Mouse (Mus musculus) frontal cortex, postnatal 25 days (tissue): ENCODE results near the gene Gm10719.
"Not testable (repeated sequence)": the region's sequence is repeated elsewhere in the genome, so short reads cannot be mapped to it uniquely, and the experiment has no call there.

ENCODE experiments used
- DNase-seq, 2 experiments: peaks; one replicate each; pipeline ENCODE4 v3.0.0; 2022; ENCODE audit warnings: low spot score in 2 of 2

The Gm10719 gene

GRCm38 (mm10) chr9:3017108-3017507 is at the start of gene Gm10719:
Gm10719 (plus strand) TSS chr9:3017408.
- not testable (repeated sequence) for DNase-seq

DNA sequence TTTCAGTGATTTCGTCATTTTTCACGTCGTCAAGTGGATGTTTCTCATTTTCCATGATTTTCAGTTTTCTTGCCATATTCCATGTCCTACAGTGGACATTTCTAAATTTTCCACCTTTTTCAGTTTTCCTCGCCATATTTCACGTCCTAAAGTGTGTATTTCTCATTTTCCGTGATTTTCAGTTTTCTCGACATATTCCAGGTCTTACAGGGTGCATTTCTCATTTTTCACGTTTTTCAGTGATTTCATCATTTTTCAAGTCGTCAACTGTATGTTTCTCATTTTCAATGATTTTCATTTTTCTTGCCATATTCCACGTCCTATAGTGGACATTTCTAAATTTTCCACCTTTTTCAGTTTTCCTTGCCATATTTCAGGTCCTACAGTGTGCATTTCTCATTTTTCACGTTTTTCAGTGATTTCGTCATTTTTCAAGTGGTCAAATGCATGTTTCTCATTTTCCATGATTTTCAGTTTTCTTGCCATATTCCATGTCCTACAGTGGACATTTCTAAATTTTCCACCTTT is 16.7 kb upstream of the Gm10719 start, which contains the start of gene Gm10722:
Gm10722 (plus strand) TSS at position 478 of the 528 bp plus-strand sequence.
- peak in 1 of 2 experiments; percentile 58 for DNase-seq

- peak in 1 of 2 experiments; percentile 73 for DNase-seq
These were observed 16.2 kb upstream of the Gm10719 start for GRCm38 (mm10) chr9:3001006-3001405.

GRCm38 (mm10) chr9:3001948-3002659 is 15.1 kb upstream of the Gm10719 start:
- DNase-seq: peak; percentile 99 to 100

- not testable (repeated sequence) for DNase-seq
These were observed 14.3 kb upstream of the Gm10719 start, which contains the start of gene Gm11168 for GRCm38 (mm10) chr9:3002794-3003396. Gm11168 (plus strand) TSS chr9:3003346.

DNA sequence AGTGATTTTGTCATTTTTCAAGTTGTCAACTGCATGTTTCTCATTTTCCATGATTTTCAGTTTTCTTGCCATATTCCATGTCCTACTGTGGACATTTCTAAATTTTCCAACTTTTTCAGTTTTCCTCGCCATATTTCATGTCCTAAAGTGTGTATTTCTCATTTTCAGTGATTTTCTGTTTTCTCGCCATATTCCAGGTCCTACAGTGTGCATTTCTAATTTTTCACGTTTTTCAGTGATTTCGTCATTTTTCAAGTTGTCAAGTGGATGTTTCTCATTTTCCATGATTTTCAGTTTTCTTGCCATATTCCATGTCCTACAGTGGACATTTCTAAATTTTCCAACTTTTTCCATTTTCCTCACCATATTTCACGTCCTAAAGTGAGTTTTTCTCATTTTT is 11.0 kb upstream of the Gm10719 start:
- DNase-seq: not testable (repeated sequence)

DNA sequence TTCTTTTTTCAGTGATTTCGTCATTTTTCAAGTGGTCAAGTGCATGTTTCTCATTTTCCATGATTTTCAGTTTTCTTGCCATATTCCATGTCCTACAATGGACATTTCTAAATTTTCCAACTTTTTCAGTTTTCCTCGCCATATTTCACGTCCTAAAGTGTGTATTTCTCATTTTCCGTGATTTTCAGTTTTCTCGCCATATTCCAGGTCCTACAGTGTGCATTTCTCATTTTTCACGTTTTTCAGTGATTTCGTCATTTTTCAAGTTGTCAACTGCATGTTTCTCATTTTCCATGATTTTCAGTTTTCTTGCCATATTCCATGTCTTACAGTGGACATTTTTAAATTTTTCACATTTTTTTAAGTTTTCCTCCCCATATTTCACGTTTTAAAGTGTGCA is 10.6 kb upstream of the Gm10719 start:
- DNase-seq: peak; percentile 100

DNA sequence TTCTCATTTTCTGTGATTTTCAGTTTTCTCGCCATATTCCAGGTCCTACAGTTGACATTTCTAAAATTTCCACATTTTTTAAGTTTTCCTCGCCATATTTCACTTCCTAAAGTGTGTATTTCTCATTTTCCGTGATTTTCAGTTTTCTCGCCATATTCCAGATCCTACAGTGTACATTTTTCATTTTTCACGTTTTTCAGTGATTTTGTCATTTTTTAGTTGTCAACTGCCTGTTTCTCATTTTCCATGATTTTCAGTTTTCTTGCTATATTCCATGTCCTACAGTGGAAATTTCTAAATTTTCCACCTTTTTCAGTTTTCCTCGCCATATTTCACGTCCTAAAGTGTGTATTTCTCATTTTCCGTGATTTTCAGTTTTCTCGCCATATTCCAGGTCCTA is 9.9 kb upstream of the Gm10719 start:
- DNase-seq: not testable (repeated sequence)

DNA sequence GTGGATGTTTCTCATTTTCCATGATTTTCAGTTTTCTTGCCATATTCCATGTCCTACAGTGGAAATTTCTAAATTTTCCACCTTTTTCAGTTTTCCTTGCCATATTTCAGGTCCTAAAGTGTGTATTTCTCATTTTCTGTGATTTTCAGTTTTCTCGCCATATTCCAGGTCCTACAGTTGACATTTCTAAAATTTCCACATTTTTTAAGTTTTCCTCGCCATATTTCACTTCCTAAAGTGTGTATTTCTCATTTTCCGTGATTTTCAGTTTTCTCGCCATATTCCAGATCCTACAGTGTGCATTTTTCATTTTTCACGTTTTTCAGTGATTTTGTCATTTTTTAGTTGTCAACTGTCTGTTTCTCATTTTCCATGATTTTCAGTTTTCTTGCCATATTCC is 7.9 kb upstream of the Gm10719 start:
- DNase-seq: not testable (repeated sequence)

DNA sequence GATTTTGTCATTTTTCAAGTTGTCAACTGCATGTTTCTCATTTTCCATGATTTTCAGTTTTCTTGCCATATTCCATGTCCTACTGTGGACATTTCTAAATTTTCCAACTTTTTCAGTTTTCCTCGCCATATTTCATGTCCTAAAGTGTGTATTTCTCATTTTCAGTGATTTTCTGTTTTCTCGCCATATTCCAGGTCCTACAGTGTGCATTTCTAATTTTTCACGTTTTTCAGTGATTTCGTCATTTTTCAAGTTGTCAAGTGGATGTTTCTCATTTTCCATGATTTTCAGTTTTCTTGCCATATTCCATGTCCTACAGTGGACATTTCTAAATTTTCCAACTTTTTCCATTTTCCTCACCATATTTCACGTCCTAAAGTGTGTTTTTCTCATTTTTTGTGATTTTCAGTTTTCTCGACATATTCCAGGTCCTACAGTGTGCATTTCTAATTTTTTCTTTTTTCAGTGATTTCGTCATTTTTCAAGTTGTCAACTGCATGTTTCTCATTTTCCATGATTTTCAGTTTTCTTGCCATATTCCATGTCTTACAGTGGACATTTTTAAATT is 5.1 kb upstream of the Gm10719 start:
- not testable (repeated sequence) for DNase-seq

DNA sequence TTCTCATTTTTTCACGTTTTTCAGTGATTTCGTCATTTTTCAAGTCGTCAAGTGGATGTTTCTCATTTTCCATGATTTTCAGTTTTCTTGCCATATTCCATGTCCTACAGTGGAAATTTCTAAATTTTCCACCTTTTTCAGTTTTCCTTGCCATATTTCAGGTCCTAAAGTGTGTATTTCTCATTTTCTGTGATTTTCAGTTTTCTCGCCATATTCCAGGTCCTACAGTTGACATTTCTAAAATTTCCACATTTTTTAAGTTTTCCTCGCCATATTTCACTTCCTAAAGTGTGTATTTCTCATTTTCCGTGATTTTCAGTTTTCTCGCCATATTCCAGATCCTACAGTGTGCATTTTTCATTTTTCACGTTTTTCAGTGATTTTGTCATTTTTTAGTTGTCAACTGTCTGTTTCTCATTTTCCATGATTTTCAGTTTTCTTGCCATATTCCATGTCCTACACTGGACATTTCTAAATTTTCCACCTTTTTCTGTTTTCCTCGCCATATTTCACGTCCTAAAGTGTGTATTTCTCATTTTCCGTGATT is 4.4 kb upstream of the Gm10719 start, which contains the start of gene Gm10721:
Gm10721 (plus strand) TSS at position 408 of the 547 bp plus-strand sequence.
- DNase-seq: not testable (repeated sequence)

DNA sequence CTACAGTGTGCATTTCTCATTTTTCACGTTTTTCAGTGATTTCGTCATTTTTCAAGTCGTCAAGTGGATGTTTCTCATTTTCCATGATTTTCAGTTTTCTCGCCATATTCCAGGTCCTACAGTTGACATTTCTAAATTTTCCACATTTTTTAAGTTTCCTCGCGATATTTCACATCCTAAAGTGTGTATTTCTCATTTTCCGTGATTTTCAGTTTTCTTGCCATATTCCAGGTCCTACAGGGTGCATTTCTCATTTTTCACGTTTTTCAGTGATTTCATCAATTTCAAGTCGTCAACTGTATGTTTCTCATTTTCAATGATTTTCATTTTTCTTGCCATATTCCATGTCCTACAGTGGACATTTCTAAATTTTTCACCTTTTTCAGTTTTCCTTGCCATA is 1.9 kb upstream of the Gm10719 start, which contains the start of gene Gm10720:
Gm10720 (plus strand) TSS at position 301 of the 400 bp plus-strand sequence.
- DNase-seq: not testable (repeated sequence)

DNA sequence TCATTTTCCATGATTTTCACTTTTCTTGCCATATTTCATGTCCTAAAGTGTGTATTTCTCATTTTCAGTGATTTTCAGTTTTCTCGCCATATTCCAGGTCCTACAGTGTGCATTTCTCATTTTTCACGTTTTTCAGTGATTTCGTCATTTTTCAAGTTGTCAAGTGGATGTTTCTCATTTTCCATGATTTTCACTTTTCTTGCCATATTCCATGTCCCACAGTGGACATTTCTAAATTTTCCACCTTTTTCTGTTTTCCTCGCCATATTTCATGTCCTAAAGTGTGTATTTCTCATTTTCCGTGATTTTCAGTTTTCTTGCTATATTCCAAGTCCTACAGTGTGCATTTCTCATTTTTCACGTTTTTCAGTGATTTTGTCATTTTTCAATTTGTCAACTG is 1.3 kb upstream of the Gm10719 start:
- DNase-seq: peak in 1 of 2 experiments; percentile 20

- DNase-seq: peak; percentile 84 to 93
These were observed 1.7 kb downstream of the Gm10719 start for GRCm38 (mm10) chr9:3018944-3019343.

DNA sequence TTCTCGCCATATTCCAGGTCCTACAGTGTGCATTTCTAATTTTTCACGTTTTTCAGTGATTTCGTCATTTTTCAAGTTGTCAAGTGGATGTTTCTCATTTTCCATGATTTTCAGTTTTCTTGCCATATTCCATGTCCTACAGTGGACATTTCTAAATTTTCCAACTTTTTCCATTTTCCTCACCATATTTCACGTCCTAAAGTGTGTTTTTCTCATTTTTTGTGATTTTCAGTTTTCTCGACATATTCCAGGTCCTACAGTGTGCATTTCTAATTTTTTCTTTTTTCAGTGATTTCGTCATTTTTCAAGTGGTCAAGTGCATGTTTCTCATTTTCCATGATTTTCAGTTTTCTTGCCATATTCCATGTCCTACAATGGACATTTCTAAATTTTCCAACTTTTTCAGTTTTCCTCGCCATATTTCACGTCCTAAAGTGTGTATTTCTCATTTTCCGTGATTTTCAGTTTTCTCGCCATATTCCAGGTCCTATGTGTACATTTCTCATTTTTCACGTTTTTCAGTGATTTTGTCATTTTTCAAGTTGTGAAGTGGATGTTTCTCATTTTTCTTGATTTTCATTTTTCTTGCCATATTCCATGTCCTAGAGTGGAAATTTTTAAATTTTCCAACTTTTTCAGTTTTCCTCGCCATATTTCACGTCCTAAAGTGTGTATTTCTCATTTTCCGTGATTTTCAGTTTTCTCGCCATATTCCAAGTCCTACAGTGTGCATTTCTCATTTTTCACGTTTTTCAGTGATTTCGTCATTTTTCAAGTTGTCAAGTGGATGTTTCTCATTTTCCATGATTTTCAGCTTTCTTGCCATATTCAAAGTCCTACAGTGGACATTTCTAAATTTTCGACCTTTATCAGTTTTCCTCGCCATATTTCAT is 2.9 kb downstream of the Gm10719 start:
- peak; percentile 41 to 96 for DNase-seq

GRCm38 (mm10) chr9:3022316-3023008 is 5.3 kb downstream of the Gm10719 start:
- DNase-seq: peak; percentile 34 to 99

- DNase-seq: peak; percentile 42 to 85
These were observed 6.2 kb downstream of the Gm10719 start, which contains the start of gene Gm10718 for GRCm38 (mm10) chr9:3023312-3023984. Gm10718 (plus strand) TSS chr9:3023547.

DNA sequence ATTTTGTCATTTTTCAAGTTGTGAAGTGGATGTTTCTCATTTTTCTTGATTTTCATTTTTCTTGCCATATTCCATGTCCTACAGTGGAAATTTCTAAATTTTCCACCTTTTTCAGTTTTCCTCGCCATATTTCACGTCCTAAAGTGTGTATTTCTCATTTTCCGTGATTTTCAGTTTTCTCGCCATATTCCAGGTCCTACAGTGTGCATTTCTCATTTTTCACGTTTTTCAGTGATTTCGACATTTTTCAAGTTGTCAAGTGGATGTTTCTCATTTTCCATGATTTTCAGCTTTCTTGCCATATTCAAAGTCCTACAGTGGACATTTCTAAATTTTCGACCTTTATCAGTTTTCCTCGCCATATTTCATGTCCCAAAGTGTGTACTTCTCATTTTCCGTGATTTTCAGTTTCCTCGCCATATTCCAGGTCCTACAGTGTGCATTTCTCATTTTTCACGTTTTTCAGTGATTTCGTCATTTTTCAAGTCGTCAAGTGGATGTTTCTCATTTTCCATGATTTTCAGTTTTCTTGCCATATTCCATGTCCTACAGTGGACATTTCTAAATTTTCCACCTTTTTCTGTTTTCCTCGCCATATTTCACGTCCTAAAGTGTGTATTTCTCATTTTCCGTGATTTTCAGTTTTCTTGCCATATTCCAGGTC is 6.9 kb downstream of the Gm10719 start:
- peak; percentile 100 for DNase-seq

- DNase-seq: peak; percentile 7 to 74
These were observed 7.8 kb downstream of the Gm10719 start, which contains the start of gene Gm10717 for GRCm38 (mm10) chr9:3024912-3025467. Gm10717 (plus strand) TSS chr9:3025417.
